Mouse (Mus musculus): ENCODE results near the gene Vav2.

Vav2 gene

GRCm38 (mm10) chr2:27358461-27358860 is 68.4 kb downstream of the Vav2 start:
- DNase-seq, result no peak

DNA sequence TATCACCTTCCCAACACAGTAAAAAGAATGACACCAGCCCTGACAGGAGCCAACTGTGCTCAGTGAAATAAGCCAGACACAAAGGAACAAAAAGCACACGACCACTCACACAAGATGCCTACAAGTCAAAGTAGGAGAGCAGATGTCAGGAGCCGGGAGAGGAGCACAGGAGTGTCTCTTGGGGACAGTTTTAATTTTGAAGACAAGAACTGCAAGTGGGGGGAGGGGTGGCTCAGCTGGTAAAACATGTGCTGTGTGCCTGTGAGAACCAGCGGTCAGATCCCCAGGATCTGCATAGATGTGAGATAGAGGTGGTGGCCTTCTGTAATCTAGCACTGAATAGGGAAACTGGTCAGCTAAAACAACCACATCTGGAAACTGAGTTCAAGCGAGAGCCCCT is 71.1 kb downstream of the Vav2 start:
- no peak for DNase-seq

DNA sequence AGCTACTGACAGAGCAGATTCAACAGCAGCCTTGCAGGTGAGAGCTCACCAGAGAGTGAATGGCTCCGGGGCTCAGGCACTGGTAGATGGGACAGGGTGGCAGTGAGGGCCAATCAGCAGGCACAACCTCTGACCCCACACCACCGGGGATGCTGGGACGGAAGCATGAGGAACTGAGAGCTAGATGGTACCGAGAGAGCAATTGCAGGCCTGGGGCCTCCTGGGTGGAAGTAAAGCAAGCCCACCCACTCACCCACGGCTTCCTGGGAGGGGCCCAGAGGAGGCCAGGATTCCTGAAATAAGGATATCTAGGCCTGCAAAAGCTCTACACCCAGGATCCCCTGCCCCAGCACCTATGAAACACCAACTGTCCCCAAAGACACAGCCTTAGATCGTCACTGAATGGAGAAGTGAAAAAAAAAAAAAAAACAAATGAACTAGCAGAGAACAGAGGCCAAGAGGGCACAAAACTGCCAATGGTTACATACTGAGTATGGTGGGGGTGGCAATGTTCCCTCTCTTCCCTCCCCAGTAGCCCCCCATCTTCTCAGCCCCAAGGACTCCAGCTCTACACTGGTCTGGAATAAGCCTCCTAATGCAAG is 72.1 kb downstream of the Vav2 start:
- no peak for DNase-seq

DNA sequence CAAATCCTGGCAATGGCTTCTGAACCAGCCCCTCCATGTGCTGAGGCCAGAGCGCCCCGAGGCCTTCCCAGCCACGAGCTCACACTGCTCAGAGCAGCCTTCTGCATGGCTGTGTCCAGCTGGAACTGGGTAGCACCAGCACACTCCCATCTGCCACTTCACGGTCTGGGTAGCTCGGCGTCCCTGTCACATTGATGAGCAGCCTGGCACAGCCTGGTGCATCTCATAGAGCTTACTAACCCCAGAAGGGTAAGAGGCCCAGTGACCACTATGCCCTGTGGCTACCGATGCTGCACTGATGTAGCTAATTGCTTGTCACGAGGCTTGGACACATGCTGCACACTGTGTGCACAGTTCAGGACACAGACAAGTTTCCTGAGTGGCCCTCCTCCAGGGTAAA is 74.1 kb downstream of the Vav2 start:
- DNase-seq, result no peak

DNA sequence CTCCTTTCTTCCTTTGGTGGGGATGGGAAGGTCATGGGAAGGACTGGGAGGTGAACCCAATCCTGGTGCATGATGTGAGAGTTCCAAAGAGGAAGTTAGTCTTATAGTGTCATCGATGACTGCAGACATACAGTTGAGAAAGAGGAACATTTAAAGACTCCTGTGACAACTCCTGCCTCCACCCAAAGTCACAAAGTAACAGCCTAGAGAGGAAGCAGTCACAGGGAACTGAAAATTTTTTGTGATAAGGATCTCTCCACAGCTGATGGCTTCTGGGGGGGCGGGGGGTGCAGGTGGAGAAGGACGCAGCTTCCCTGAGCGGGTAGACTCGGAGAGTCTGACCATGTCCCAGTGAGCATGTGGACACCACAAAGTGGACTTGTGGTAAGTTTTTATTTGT is 76.5 kb downstream of the Vav2 start:
- DNase-seq, result no peak

DNA sequence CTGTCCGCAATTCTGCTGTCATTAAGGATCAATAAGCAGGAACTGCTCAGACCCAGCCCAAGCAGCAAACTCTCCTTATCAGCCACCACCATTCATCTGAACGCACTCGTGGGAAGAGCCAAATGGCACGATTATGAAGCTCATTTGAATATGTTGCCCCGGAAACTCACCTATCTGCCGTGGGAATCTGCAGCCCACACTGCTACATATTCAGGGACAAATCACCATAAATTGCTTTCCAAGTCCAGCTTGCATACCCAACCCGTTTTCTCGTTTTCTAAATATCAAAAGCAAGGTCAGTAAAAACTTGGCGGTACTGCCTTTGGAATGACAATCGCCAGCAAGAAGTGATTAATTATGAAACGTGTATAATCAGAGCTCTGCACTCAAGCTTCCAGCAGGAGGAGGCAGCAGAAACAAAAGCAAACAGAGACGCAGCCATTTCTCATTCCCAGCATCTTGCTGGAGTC is 82.8 kb downstream of the Vav2 start:
- DNase-seq, result peak; percentile 44

GRCm38 (mm10) chr2:27340682-27341081 is 86.2 kb downstream of the Vav2 start:
- DNase-seq, result no peak

- DNase-seq, result no peak
Measured at GRCm38 (mm10) chr2:27339051-27339450, 87.8 kb downstream of the Vav2 start.

- no peak for DNase-seq
Measured at GRCm38 (mm10) chr2:27337261-27337660, 89.6 kb downstream of the Vav2 start.

DNA sequence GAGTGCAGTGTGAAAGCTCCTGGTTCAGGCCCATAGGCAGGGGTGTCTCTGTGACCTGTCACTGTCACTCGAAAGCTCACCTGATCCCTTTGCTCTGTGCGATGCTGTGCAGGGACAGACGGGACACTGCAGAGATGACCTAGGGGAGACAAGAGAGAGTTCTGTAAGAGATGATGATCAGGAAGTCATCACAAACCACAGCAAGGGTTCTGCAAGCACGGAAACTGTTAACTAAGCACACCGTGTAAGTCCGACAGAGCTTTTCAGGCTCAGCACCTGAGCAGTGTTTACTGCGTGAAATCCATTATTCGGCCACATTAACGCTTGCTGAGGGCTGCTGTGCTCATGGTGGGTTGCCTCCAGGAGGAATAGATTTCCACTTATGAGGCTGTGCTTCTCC is 90.2 kb downstream of the Vav2 start:
- DNase-seq, result no peak

DNA sequence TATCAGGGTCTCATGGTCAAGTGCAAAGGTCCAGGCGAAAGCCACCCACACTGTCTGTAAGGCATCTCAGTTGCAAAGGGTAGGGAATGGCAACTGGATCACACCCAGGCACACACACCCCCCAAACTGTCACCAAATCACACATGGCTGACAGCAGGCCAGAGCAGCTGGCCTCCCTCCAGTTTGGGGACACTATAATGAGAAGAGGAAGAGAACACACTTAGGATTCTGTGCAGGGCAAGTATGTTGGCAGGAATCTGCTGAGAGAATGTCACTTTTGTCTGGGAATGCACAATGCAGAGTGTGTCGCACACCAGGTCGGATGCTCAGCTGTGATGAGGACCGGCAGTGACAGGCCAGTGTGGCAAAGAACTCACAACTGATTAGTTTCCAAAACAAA is 92.0 kb downstream of the Vav2 start:
- DNase-seq, result no peak

- DNase-seq, result no peak
Measured at GRCm38 (mm10) chr2:27331560-27331959, 95.3 kb downstream of the Vav2 start.

DNA sequence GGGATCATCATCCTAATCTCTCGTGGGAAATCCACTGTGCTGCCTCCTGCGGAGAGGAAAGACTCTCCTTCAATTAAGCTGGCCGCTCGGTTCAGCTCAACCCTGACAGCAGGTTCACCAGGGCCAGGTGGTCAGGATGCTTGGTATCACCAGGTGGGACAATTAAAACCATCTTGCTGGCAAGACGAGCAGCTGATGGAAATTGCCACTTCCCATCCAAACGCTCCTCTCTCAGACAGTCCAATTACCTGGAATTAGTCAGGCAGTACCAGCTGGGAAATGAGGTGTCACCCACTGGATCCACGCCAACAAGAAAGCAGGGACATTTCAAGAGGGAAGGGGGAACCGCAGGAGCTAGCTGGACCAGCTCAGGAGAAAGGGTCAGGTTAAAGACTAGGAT is 96.4 kb downstream of the Vav2 start:
- no peak for DNase-seq

GRCm38 (mm10) chr2:27329386-27330060 is 97.3 kb downstream of the Vav2 start:
- DNase-seq, result no peak

DNA sequence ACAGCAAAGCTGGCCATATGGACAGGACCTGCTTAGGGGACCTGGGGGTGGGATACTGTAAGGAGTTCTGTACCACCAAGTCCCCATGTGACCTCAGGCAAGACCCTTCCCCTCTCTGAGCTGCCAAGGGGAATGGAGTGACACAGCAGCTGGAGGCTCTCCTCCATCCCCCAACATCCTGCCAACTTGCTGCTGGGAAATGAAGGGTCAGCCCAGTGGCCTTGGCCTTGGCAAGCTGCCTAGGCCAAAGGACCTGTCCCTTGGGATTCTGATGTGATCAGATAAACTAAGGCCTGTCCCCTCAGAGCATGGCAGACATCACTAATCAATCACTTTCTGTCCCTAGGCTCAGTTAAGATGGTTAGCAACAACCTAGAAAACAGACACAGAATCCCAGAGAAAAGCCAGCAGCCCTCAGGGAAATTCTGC is 98.2 kb downstream of the Vav2 start:
- no peak for DNase-seq

DNA sequence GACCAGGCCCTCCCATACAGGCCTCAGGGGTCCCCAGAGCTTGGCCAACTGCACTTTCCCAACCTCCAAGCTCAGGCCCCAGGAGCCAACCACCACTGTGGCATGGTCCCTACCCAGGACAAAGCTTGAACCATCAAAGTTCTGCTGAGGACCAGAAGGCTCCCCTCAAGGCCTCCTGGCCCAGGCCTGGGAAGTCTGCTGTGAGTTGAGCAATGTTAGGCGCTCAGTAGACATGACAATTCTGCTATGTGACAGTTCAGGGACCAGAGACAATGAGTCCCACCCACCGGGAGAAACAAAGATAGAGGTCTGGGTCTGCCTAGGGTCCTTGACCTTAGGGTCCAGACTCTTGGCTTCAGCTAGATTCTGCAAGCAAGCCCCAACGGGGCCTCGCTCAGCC is 98.9 kb downstream of the Vav2 start:
- DNase-seq, result no peak

DNA sequence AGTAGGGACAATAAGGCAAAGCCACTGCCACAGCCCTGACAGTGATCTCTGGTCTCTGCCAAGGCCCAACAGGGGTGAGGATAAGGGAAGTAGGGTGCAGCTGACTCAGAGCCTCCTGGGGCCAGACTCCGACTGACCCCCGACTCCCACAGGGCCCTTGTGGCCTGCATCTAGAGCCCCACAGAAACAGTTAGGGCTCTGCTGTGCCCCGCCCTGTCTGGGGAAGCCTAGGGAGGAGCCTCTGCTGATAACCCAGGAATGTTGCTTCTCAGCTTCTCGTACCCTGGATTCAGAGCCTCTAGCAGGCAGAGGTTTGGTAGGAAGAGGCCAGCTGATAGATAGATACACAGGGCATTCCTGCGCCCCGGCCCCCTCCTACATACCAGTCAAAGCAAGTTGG is 99.8 kb downstream of the Vav2 start:
- peak; percentile 51 for DNase-seq

DNA sequence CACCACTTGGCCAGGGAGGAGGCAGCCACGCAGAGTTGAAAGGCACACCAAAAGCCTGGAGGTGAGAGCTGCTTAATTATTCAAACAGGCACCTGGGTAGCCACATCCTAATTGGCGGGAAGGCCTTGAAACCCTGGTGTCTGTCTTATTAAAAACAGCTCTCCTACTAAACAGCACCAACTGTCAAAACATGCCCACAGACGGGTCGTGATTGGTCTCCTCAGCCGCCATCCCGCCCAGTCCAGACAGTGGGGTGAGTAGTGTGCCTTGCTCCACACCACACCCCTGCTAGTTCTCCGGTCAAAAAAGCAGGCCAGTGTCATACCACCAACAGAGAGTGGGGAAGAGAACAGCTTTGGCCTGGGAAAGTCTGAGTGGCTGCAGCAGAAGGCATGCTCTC is 100.5 kb downstream of the Vav2 start:
- DNase-seq, result no peak

GRCm38 (mm10) chr2:27324690-27325089 is 102.1 kb downstream of the Vav2 start:
- no peak for DNase-seq

DNA sequence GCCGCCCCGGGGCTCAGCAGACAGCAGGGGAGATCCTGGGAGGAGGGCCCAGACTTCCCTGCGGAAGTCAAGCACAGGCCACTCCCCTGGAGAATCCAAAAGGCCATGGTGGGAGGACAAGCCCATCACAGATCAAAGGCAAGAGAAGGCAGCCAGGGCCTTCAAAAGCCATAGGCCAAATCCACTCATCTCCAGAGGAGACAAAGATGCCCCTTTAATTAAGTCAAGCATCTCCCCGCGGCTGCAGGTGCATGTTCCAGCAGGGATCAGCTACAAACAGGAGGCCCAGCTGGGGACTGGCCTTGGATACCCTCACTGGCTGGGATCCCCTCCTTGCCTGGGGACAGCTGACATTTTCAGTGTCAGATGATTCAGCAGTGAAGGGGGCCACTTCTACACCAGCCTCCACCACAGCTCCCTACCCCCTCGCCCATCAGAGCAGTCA is 105.4 kb downstream of the Vav2 start:
- no peak for DNase-seq

DNA sequence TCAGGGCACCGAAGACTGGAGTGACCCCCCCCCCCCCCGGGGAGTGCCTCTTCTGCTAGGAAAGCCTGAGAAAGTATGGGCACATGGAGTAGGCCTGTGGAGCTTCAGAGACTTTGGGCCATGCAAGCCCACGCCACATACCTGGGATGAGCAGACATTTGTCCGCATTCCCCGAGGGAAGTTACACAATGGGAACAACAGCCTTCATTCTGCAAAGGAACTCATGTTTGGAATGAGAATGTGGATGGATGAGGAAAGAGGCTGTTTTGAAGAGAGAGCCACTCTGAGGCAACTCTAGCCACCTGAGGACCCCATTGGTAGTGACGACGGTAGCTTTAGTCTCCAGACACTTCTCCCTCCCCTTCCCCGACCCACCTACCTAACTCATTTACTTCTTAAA is 106.0 kb downstream of the Vav2 start:
- no peak for DNase-seq

DNA sequence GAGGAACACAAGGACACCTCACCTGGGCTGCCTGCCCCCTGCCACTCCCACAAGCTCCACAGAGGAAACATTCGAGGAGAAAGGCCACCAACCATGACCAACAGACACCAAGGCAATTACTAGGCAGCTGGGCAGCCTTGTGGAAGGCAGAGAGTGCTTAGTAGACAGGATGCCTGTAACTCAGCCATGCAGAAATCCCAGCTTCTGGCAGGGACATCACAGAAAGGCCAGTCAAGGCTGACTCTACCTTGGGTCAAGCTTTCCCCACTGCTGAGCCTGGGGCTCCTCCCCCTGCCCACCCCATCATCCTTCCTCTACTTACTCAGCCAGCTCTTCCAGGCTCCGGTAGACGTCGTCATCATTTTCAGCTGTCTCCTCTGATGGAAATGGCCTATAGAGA is 108.2 kb downstream of the Vav2 start:
- DNase-seq, result no peak

DNA sequence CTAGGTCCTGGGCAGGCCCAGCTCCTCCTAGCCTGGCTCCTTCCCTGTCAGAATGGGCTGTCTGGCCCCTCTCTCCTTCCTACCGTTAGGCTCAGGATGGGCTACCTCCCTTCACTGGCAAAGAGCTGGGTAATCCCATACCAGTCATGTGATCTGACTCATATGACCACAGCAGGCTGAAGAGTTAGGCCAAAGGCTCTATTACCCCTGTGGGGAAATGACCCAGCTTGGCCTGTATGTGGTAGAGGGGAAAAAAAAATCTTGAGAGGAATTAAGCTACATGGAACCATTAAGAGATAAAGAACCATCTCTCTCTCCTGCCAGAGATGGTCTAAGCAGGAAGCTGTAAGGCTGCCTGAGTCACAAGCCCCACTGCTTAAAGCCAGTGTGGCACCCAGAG is 108.6 kb downstream of the Vav2 start:
- DNase-seq, result no peak

- DNase-seq, result no peak
Measured at GRCm38 (mm10) chr2:27316167-27316566, 110.7 kb downstream of the Vav2 start.

- no peak for DNase-seq
Measured at GRCm38 (mm10) chr2:27314269-27314668, 112.6 kb downstream of the Vav2 start.
